Mouse (Mus musculus): Measurements from ENCODE around the gene BC017158.
A peak's percentile ranks its signal among the peaks of the same experiment; 100 is the strongest.

Gene BC017158

GRCm38 (mm10) chr7:128265411-128265810, 32.6 kb downstream of the BC017158 start, which contains the start of gene Slc5a2:
Gene Slc5a2 (plus strand): TSS chr7:128265657.
- DNase-seq (ENCODE audit: low read depth, low spot score) = no peak

GRCm38 (mm10) chr7:128256783-128257334, 41.1 kb downstream of the BC017158 start:
- no peak for DNase-seq (ENCODE audit: low read depth, low spot score)

- DNase-seq (ENCODE audit: low read depth, low spot score) = no peak
These were observed 42.2 kb downstream of the BC017158 start for GRCm38 (mm10) chr7:128255757-128256156.

- no peak for DNase-seq (ENCODE audit: low read depth, low spot score)
These were observed 43.0 kb downstream of the BC017158 start for GRCm38 (mm10) chr7:128254978-128255377.

- DNase-seq (ENCODE audit: low read depth, low spot score) = peak; percentile 69
These were observed 45.4 kb downstream of the BC017158 start for GRCm38 (mm10) chr7:128252609-128253008.

- DNase-seq (ENCODE audit: low read depth, low spot score) = no peak
These were observed 46.0 kb downstream of the BC017158 start for GRCm38 (mm10) chr7:128251946-128252345.

- no peak for DNase-seq (ENCODE audit: low read depth, low spot score)
These were observed 48.0 kb downstream of the BC017158 start for GRCm38 (mm10) chr7:128249998-128250397.

- DNase-seq (ENCODE audit: low read depth, low spot score) = no peak
These were observed 49.6 kb downstream of the BC017158 start for GRCm38 (mm10) chr7:128248081-128249042.

- DNase-seq (ENCODE audit: low read depth, low spot score) = peak; percentile 89
These were observed 50.5 kb downstream of the BC017158 start for GRCm38 (mm10) chr7:128247443-128247842.

GRCm38 (mm10) chr7:128246496-128247391, 51.2 kb downstream of the BC017158 start, which contains the start of gene Tgfb1i1:
Gene Tgfb1i1 (plus strand): TSS chr7:128246812.
- peak; percentile 46 for DNase-seq (ENCODE audit: low read depth, low spot score)

GRCm38 (mm10) chr7:128245547-128245946, 52.4 kb downstream of the BC017158 start:
- DNase-seq (ENCODE audit: low read depth, low spot score) = no peak

GRCm38 (mm10) chr7:128244410-128245025, 53.5 kb downstream of the BC017158 start:
- DNase-seq (ENCODE audit: low read depth, low spot score) = no peak

- DNase-seq (ENCODE audit: low read depth, low spot score) = no peak
These were observed 54.0 kb downstream of the BC017158 start for GRCm38 (mm10) chr7:128243921-128244320.

- no peak for DNase-seq (ENCODE audit: low read depth, low spot score)
These were observed 55.6 kb downstream of the BC017158 start for GRCm38 (mm10) chr7:128242331-128242730.

- DNase-seq (ENCODE audit: low read depth, low spot score) = peak; percentile 13
These were observed 57.7 kb downstream of the BC017158 start for GRCm38 (mm10) chr7:128240131-128240784.

GRCm38 (mm10) chr7:128238991-128239390, 59.0 kb downstream of the BC017158 start:
- peak; percentile 67 for DNase-seq (ENCODE audit: low read depth, low spot score)

GRCm38 (mm10) chr7:128237927-128238778, 59.8 kb downstream of the BC017158 start, which contains the start of gene 9130023H24Rik:
Gene 9130023H24Rik (minus strand): TSS chr7:128238031.
- DNase-seq (ENCODE audit: low read depth, low spot score) = peak; percentile 99

- no peak for DNase-seq (ENCODE audit: low read depth, low spot score)
These were observed 60.4 kb downstream of the BC017158 start for GRCm38 (mm10) chr7:128237593-128237926.

GRCm38 (mm10) chr7:128236856-128237592, 60.9 kb downstream of the BC017158 start, which contains the start of gene Armc5:
Gene Armc5 (plus strand): TSS chr7:128237342.
- peak; percentile 85 for DNase-seq (ENCODE audit: low read depth, low spot score)

Data from ZHBTc4 (cell line).